In genomic region chr2:152821023-152821422, GRCm38 (mm10) we compare ENCODE assay signal across 8 mouse cellular contexts. TPM values are rescaled to one million over a fixed set of nuclear protein-coding genes. Genes with fewer than 3 reads are reported as not detected.
DNase-seq lines count a peak whose midpoint lies in the region; ATAC-seq and TF ChIP-seq lines count a peak whose summit lies in the region.

No protein-coding gene starts in this region.

- H3K9me3 ChIP-seq in intestine, postnatal 0 days (ENCODE audit: control insufficient read depth): no peaks in the 10 kb centered on the region
- no peaks in the 10 kb centered on the region for H3K9me3 ChIP-seq in lung, embryonic 15.5 days

- ATAC-seq in intestine, postnatal 0 days: no peak
- ATAC-seq in lung, embryonic 15.5 days (ENCODE audit: borderline replicate concordance, extremely low read depth, low FRiP score, low TSS enrichment): 0 out of 2 replicates have a peak, but pooled peaks have one; percentile 22

- 46% methylated on average over 5 of the region's 5 CpGs for WGBS in intestine, postnatal 0 days
- 8% methylated on average over 5 of the region's 5 CpGs for WGBS in lung, embryonic 15.5 days

- DNase-seq in thymus, postnatal 4 days: peak; percentile 11
- DNase-seq in thymus, postnatal 14 days: no peak
- DNase-seq in heart, adult 11 months: peak; percentile 99
- no peak for DNase-seq in ovary, postnatal 14 days (ENCODE audit: low spot score)
- DNase-seq in layer of hippocampus, postnatal 10 days (ENCODE audit: low spot score in 2 of 2): no peak
- DNase-seq in cerebellum, adult 9-11 months: no peak

- H3K27me3 ChIP-seq in intestine, postnatal 0 days (replicated peaks; ENCODE audit: control insufficient read depth, insufficient read depth, low read length): no peaks in the 10 kb centered on the region
- H3K27me3 ChIP-seq in lung, embryonic 15.5 days: no peaks in the 10 kb centered on the region

- H3K4me3 ChIP-seq in intestine, postnatal 0 days (ENCODE audit: low read depth, low read length): no peak overlapping the region
- H3K4me3 ChIP-seq in lung, embryonic 15.5 days: no peak overlapping the region

- H3K9ac ChIP-seq in intestine, postnatal 0 days (ENCODE audit: low read depth, low read length): no peak overlapping the region
- 0 out of 2 replicates have a peak overlapping the region, but pooled peaks have one; percentile 11 for H3K9ac ChIP-seq in lung, embryonic 15.5 days

- peaks cover 7% of the 10 kb centered on the region; the same call in 1 of the 2 replicates for H3K36me3 ChIP-seq in intestine, postnatal 0 days (ENCODE audit: control insufficient read depth, insufficient read depth)
- peaks cover 8% of the 10 kb centered on the region for H3K36me3 ChIP-seq in lung, embryonic 15.5 days

- H3K4me2 ChIP-seq in intestine, postnatal 0 days (replicated peaks; ENCODE audit: low read depth): no peak overlapping the region
- peak overlapping the region; percentile 37 for H3K4me2 ChIP-seq in lung, embryonic 15.5 days

- peaks cover 11% of the 10 kb centered on the region; the same call in 1 of the 2 replicates for H3K4me1 ChIP-seq in intestine, postnatal 0 days (replicated peaks; ENCODE audit: control insufficient read depth, insufficient read depth, low read length)
- H3K4me1 ChIP-seq in lung, embryonic 15.5 days: peaks cover 84% of the 10 kb centered on the region

- H3K27ac ChIP-seq in intestine, postnatal 0 days (ENCODE audit: low read depth, low read length): peak overlapping the region; percentile 60; the same call in 1 of the 2 replicates
- peak overlapping the region; percentile 95 for H3K27ac ChIP-seq in lung, embryonic 15.5 days

- no peak for TF ChIP-seq CTCF in intestine, postnatal 0 days (IDR thresholded peaks at IDR 0.05; ENCODE audit: low read depth)

RNA-seq across cellular contexts. Expression of gene Bcl2l1, which starts 10.5 kb away (rescaled TPM):
- 58.5 and 62.5 TPM in 2 replicates for polyA plus RNA-seq in intestine, postnatal 0 days (2015; fragmentation: Nextera tagmentation; extraction: Ambion mirVana)
- 101 and 107 TPM in 2 replicates for polyA plus RNA-seq in lung, embryonic 15.5 days (2015; fragmentation: Nextera tagmentation; extraction: Ambion mirVana)
- total RNA-seq in layer of hippocampus, postnatal 10 days (2021): 100 to 1,000 TPM; 109 to 117 TPM

RNA-seq across cellular contexts. Expression of gene Tpx2, which starts 26.7 kb away (rescaled TPM):
- 15.3 and 16.1 TPM in 2 replicates for polyA plus RNA-seq in intestine, postnatal 0 days (2015; fragmentation: Nextera tagmentation; extraction: Ambion mirVana)
- polyA plus RNA-seq in lung, embryonic 15.5 days (2015; fragmentation: Nextera tagmentation; extraction: Ambion mirVana): 92.1 and 94.7 TPM in 2 replicates
- total RNA-seq in layer of hippocampus, postnatal 10 days (2021): 1 to 10 TPM; 5.9 to 6.6 TPM

Comparison
In these comparisons a context has a peak if more than half of its experiments do, and no peak if none do; other contexts are left out.
1. DNase-seq: peak in thymus, postnatal 4 days (single experiment) and heart, adult 11 months (single experiment); none in thymus, postnatal 14 days (single experiment), ovary, postnatal 14 days (single experiment), layer of hippocampus, postnatal 10 days (0 of 2) and cerebellum, adult 9-11 months (single experiment).